Mouse (Mus musculus) MEL (cell line): ENCODE measurements around the gene Wdsub1.

ENCODE experiments used
- CHD2 ChIP-seq: IDR thresholded peaks from 2 replicates; pipeline ENCODE4 v1.6.1; 2011; ENCODE audit warnings: low read length, improper control_type of control experiment
- CTCF ChIP-seq, 3 experiments: IDR thresholded peaks in 2 of 3; conservative IDR thresholded peaks in 1 of 3; 2 replicates each; pipeline ENCODE4 v1.5.1; 2011 to 2012; ENCODE audit warnings: low read length in 3 of 3, low read depth in 2 of 3, mild to moderate bottlenecking in 2 of 3, improper control_type of control experiment in 1 of 3, inconsistent platforms in 1 of 3, mixed read lengths in 1 of 3, moderate library complexity in 1 of 3; ENCODE audit not compliant: control insufficient read depth in 1 of 3, insufficient read depth in 1 of 3, poor library complexity in 1 of 3, severe bottlenecking in 1 of 3
- SMC3 ChIP-seq: IDR thresholded peaks from 2 replicates; pipeline ENCODE4 v1.6.1; 2011; ENCODE audit warnings: low read depth, low read length, improper control_type of control experiment
- UBTF ChIP-seq: IDR thresholded peaks from 2 replicates; pipeline ENCODE4 v1.6.1; 2012; ENCODE audit warnings: low read depth, mild to moderate bottlenecking, inconsistent platforms, low read length, improper control_type of control experiment, moderate library complexity, borderline replicate concordance; ENCODE audit not compliant: insufficient read depth
- ZNF384 ChIP-seq: IDR thresholded peaks from 2 replicates; pipeline ENCODE4 v1.6.1; 2012; ENCODE audit warnings: low read depth, mild to moderate bottlenecking, inconsistent platforms, low read length, improper control_type of control experiment

DNA sequence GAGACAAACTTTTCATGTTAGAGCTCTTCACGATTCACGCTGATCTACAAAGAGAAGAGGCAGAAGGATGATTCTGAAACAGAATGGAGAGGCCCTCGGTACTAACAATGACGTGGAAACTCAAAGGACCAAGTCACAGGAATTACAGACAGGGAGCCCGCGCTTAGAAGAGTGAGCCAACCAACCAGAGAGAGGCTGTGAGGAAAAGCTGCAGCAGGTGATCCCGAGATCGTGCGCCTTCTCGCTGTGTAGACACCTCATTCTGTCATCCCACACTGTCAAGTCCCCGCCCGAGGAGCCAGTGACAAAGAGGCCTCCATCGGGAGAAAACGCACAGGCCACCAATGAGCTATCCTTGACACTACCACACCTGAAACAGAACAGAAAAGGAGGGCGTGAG lies 5.9 kb downstream of the Wdsub1 start:
- TF ChIP-seq CHD2 = no peak
- no peak for TF ChIP-seq UBTF
- TF ChIP-seq CTCF (IDR thresholded peaks at IDR 0.05 in 2 of 3, conservative IDR thresholded peaks at IDR 0.05 in 1 of 3; ENCODE audit: control insufficient read depth in 1 of 3, insufficient read depth in 1 of 3, low read depth in 2 of 3, low read length in 3 of 3, poor library complexity in 1 of 3, severe bottlenecking in 1 of 3) = no peak
- no peak for TF ChIP-seq SMC3
- TF ChIP-seq ZNF384 = no peak
